Comparison of ENCODE assay signal across 15 mouse cellular contexts in genomic region chr4:70921972-70922692, GRCm38 (mm10).
A peak's percentile ranks its signal among the peaks of the same experiment; 100 is the strongest.
DNase-seq lines count a peak whose midpoint lies in the region; ATAC-seq lines count a peak whose summit lies in the region.
"Had no signal": no experiment of that assay in that cellular context is flagged by ENCODE, and none has a peak within 500 bp of the region (broad histone marks: within the 10 kb centered on the region; RNA-seq: fewer than 3 reads in every experiment).

No protein-coding gene starts in this region.

- intact Hi-C loops in heart, postnatal 14 days (cut with DNase I), result no loop called here

- no peak overlapping the region for H3K4me3 ChIP-seq in intestine, embryonic 16.5 days (ENCODE audit: low read length)
- no peak overlapping the region for H3K4me3 ChIP-seq in intestine, embryonic 15.5 days (replicated peaks)
- no peak overlapping the region for H3K4me3 ChIP-seq in kidney, embryonic 16.5 days (ENCODE audit: low read length)
- H3K4me3 ChIP-seq: heart, adult 2 months; hindbrain, embryonic 15.5 days; left cerebral cortex, adult 2 months; limb, embryonic 13.5 days; lung, embryonic 15.5 days; megakaryocyte, embryonic 14.5 days had no signal

- DNase-seq in embryo, embryonic 10.5 days (ENCODE audit: low spot score), result peak; percentile 27
- DNase-seq in retina, adult 2 months (ENCODE audit: low read depth, low spot score), result peak; percentile 2
- no peak for DNase-seq in heart, postnatal 14 days
- DNase-seq in urinary bladder, postnatal 14 days (ENCODE audit: low spot score), result no peak
- DNase-seq: cerebellum, adult 11-12 months; heart, adult 2 months had no signal

- no peak overlapping the region for H3K27ac ChIP-seq in intestine, embryonic 16.5 days (ENCODE audit: low read length)
- H3K27ac ChIP-seq in intestine, embryonic 15.5 days, result no peak overlapping the region
- no peak overlapping the region for H3K27ac ChIP-seq in kidney, embryonic 16.5 days (ENCODE audit: low read length)
- H3K27ac ChIP-seq: heart, adult 2 months; hindbrain, embryonic 15.5 days; left cerebral cortex, adult 2 months; limb, embryonic 13.5 days; lung, embryonic 15.5 days had no signal

- no peaks in the 10 kb centered on the region for H3K36me3 ChIP-seq in intestine, embryonic 16.5 days (ENCODE audit: control insufficient read depth, insufficient read depth, low read length)
- H3K36me3 ChIP-seq in intestine, embryonic 15.5 days, result no peaks in the 10 kb centered on the region
- H3K36me3 ChIP-seq in kidney, embryonic 16.5 days (ENCODE audit: insufficient read depth, low read length), result no peaks in the 10 kb centered on the region
- H3K36me3 ChIP-seq: hindbrain, embryonic 15.5 days; limb, embryonic 13.5 days; lung, embryonic 15.5 days had no signal

- no peaks in the 10 kb centered on the region for H3K4me1 ChIP-seq in intestine, embryonic 16.5 days (ENCODE audit: control insufficient read depth, insufficient read depth, low read length)
- H3K4me1 ChIP-seq in intestine, embryonic 15.5 days (replicated peaks), result no peaks in the 10 kb centered on the region
- H3K4me1 ChIP-seq in kidney, embryonic 16.5 days (ENCODE audit: insufficient read depth, low read length), result no peaks in the 10 kb centered on the region
- H3K4me1 ChIP-seq: hindbrain, embryonic 15.5 days; limb, embryonic 13.5 days; lung, embryonic 15.5 days; megakaryocyte, embryonic 14.5 days had no signal

- H3K27me3 ChIP-seq in intestine, embryonic 16.5 days (replicated peaks; ENCODE audit: control insufficient read depth, insufficient read depth, low read length), result no peaks in the 10 kb centered on the region
- H3K27me3 ChIP-seq in intestine, embryonic 15.5 days (replicated peaks), result no peaks in the 10 kb centered on the region
- H3K27me3 ChIP-seq in kidney, embryonic 16.5 days (ENCODE audit: insufficient read depth, low read length), result no peaks in the 10 kb centered on the region
- H3K27me3 ChIP-seq: hindbrain, embryonic 15.5 days; limb, embryonic 13.5 days; lung, embryonic 15.5 days; megakaryocyte, embryonic 14.5 days had no signal

- no peaks in the 10 kb centered on the region for H3K9me3 ChIP-seq in intestine, embryonic 16.5 days (ENCODE audit: control insufficient read depth, low read length)
- H3K9me3 ChIP-seq in intestine, embryonic 15.5 days, result no peaks in the 10 kb centered on the region
- no peaks in the 10 kb centered on the region for H3K9me3 ChIP-seq in kidney, embryonic 16.5 days (ENCODE audit: low read length)
- H3K9me3 ChIP-seq: hindbrain, embryonic 15.5 days; limb, embryonic 13.5 days; lung, embryonic 15.5 days; megakaryocyte, embryonic 14.5 days had no signal

- WGBS in intestine, embryonic 16.5 days, result 62% methylated on average over 3 of the region's 3 CpGs
- WGBS in intestine, embryonic 15.5 days, result 60% methylated on average over 3 of the region's 3 CpGs
- 58% methylated on average over 3 of the region's 3 CpGs for WGBS in kidney, embryonic 16.5 days

- no peak overlapping the region for H3K9ac ChIP-seq in intestine, embryonic 16.5 days (ENCODE audit: low read depth, low read length)
- H3K9ac ChIP-seq in intestine, embryonic 15.5 days, result no peak overlapping the region
- H3K9ac ChIP-seq in kidney, embryonic 16.5 days (replicated peaks; ENCODE audit: low read length), result no peak overlapping the region
- H3K9ac ChIP-seq: hindbrain, embryonic 15.5 days; limb, embryonic 13.5 days; lung, embryonic 15.5 days had no signal

- no peak overlapping the region for H3K4me2 ChIP-seq in intestine, embryonic 16.5 days (ENCODE audit: low read depth, low read length)
- no peak overlapping the region for H3K4me2 ChIP-seq in intestine, embryonic 15.5 days (replicated peaks)
- no peak overlapping the region for H3K4me2 ChIP-seq in kidney, embryonic 16.5 days (replicated peaks; ENCODE audit: low read depth, low read length)
- H3K4me2 ChIP-seq: hindbrain, embryonic 15.5 days; limb, embryonic 13.5 days; lung, embryonic 15.5 days had no signal

- ATAC-seq in intestine, embryonic 16.5 days, result peak; percentile 53; the same call in 1 of the 2 replicates
- no peak for ATAC-seq in intestine, embryonic 15.5 days
- ATAC-seq in kidney, embryonic 16.5 days (ENCODE audit: low FRiP score, low TSS enrichment), result peak; percentile 94
- ATAC-seq: CD4-positive, CD25-positive, alpha-beta regulatory T cell, adult 4 months had no signal

Comparison
In these comparisons a context has a peak if more than half of its experiments do, and no peak if none do; other contexts are left out.
1. DNase-seq: peak in embryo, embryonic 10.5 days (single experiment) and retina, adult 2 months (single experiment); none in heart, postnatal 14 days (0 of 2) and urinary bladder, postnatal 14 days (single experiment).